Mouse (Mus musculus): ENCODE results near the gene Fam186b. TPM values are rescaled to one million over a fixed set of nuclear protein-coding genes. Genes with fewer than 3 reads are reported as not detected.
A peak's percentile ranks its signal among the peaks of the same experiment; 100 is the strongest.
"Not testable (repeated sequence)": the region's sequence is repeated elsewhere in the genome, so short reads cannot be mapped to it uniquely, and the experiment has no call there.

Fam186b gene
- polyA plus RNA-seq, 1 experiment from 2014 or later = not detected

DNA sequence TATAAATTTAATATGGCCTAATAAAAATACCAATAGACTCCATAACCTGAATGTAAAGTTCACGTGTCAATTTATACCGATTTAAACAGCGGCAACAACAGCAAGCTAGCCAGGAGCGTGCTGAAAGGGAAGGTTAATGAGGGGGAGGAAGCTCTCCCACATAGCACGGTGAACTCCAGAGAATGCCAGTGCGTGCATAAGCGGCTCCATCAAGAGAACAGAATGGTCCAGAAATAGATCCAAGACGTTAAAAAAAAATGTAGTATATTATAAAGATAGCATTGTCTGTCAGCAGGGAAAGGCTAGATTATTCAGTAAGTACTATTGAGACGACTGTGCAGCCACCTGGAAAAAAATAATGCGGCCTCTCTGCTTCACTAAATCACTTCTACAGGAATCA, 33.0 kb downstream of the Fam186b start:
- Histone ChIP-seq H3K9ac (ENCODE audit: low read depth, low read length) (no peak overlapping the region), H3K9me3 (ENCODE audit: control insufficient read depth) (no peaks in the 10 kb centered on the region), H3K4me3 (ENCODE audit: low read depth, low read length) (no peak overlapping the region), H3K36me3 (ENCODE audit: control insufficient read depth, insufficient read depth) (no peaks in the 10 kb centered on the region), H3K27ac (ENCODE audit: low read depth, low read length) (no peak overlapping the region), H3K4me2 (replicated peaks; ENCODE audit: low read depth) (no peak overlapping the region), H3K27me3 (replicated peaks; ENCODE audit: control insufficient read depth, insufficient read depth, low read length) (no peaks in the 10 kb centered on the region), H3K4me1 (replicated peaks; ENCODE audit: control insufficient read depth, insufficient read depth, low read length) (no peaks in the 10 kb centered on the region)
- no peak for TF ChIP-seq CTCF (IDR thresholded peaks at IDR 0.05; ENCODE audit: low read depth)
- WGBS = 46% methylated on average over 10 of the region's 10 CpGs
- ATAC-seq = no peak

DNA sequence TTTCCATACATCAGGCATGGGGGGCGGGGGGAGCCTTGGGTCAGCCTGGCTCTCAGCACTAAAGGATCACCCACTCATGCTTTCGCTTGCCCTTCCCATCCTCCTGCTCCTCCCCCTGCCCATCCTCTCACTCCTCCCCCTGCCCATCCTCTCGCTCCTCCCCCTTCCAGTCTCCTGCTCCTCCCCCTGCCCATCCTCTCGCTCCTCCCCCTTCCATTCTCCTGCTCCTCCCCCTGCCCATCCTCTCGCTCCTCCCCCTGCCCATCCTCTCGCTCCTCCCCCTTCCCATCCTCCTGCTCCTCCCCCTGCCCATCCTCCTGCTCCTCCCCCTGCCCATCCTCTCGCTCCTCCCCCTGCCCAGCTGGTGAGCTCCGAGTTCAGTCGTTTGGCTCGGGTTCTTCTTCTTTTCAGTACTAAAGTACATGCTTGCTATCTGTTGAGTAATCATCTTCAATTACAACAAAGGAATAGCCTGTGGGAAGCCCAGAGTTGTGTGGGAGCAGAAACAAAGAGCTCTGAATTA, 35.9 kb downstream of the Fam186b start:
- Histone ChIP-seq H3K27me3 (replicated peaks; ENCODE audit: control insufficient read depth, insufficient read depth, low read length) (no peaks in the 10 kb centered on the region), H3K27ac (ENCODE audit: low read depth, low read length) (peak overlapping the region; percentile 21; the same call in 1 of the 2 replicates), H3K4me1 (replicated peaks; ENCODE audit: control insufficient read depth, insufficient read depth, low read length) (0 out of 2 replicates have a peak, but pooled peaks cover under 1% of the 10 kb centered on the region), H3K9me3 (ENCODE audit: control insufficient read depth) (no peaks in the 10 kb centered on the region), H3K4me3 (ENCODE audit: low read depth, low read length) (peak overlapping the region; percentile 15; the same call in 1 of the 2 replicates), H3K36me3 (ENCODE audit: control insufficient read depth, insufficient read depth) (no peaks in the 10 kb centered on the region), H3K9ac (ENCODE audit: low read depth, low read length) (no peak overlapping the region), H3K4me2 (replicated peaks; ENCODE audit: low read depth) (peak overlapping the region; percentile 54)
- no peak for TF ChIP-seq CTCF (IDR thresholded peaks at IDR 0.05; ENCODE audit: low read depth)
- 2% methylated on average over 10 of the region's 10 CpGs for WGBS
- peak; percentile 50 for ATAC-seq

DNA sequence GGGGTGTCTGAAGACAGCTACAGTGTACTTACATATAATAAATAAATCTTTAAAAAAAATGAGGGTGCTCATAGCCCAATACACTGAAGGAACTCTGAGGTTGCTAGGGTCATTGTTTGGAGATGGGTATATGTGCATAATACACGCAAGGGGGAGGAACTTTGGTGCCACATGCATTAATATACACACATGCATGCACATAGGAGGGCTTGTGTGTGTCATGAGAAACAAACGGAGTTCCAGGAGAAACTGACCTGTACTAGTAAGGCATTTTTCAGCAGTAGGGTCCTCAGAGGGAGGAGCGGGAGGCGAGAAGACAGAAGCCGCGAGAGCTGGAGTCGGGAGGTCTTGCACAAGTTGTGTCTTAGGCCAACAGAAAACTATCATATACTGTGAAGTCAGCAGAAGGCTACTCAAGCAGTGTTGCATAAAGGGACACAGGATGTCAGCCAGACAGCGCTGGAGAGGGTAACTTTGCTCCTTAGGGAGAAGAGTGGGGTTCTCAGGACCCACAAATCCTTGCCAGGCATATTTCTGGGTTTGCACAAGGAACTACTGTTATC, 36.4 kb downstream of the Fam186b start:
- Histone ChIP-seq H3K9ac (ENCODE audit: low read depth, low read length) (no peak overlapping the region), H3K4me1 (replicated peaks; ENCODE audit: control insufficient read depth, insufficient read depth, low read length) (0 out of 2 replicates have a peak, but pooled peaks cover 4% of the 10 kb centered on the region), H3K36me3 (ENCODE audit: control insufficient read depth, insufficient read depth) (no peaks in the 10 kb centered on the region), H3K9me3 (ENCODE audit: control insufficient read depth) (no peaks in the 10 kb centered on the region), H3K27ac (ENCODE audit: low read depth, low read length) (no peak overlapping the region), H3K4me3 (ENCODE audit: low read depth, low read length) (no peak overlapping the region), H3K4me2 (replicated peaks; ENCODE audit: low read depth) (peak overlapping the region; percentile 50), H3K27me3 (replicated peaks; ENCODE audit: control insufficient read depth, insufficient read depth, low read length) (no peaks in the 10 kb centered on the region)
- peak; percentile 37; the same call in 1 of the 2 replicates for ATAC-seq
- TF ChIP-seq CTCF (IDR thresholded peaks at IDR 0.05; ENCODE audit: low read depth) = no peak
- 53% methylated on average over 8 of the region's 8 CpGs for WGBS

DNA sequence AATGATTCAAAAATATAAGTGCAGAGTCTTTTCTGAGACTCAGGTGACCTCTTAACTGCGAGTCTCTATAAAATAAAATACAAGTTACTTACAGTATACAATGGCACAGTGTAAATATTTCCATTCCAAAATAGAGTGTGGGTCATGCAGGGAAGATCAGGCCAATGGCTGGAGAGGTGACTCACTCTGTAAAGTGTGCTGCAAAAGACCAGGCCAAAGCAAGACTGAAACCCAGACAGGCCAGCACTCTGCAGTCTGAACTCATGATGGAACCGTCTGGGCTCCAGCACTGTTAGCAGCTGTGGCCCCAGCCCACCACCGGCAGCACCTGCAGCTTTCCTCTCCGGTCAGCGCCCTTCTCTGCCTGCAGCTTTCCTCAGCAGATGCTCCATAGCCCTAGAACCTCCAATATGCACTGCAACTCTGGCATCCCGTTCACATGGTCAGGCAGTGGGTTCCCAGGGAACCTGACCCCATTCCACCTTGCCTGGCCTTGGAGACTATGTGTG, 40.4 kb downstream of the Fam186b start:
- no peaks in the 10 kb centered on the region for H3K36me3 ChIP-seq (ENCODE audit: control insufficient read depth, insufficient read depth)
- no peak overlapping the region for H3K4me2 ChIP-seq (replicated peaks; ENCODE audit: low read depth)
- 85% methylated on average over 6 of the region's 6 CpGs for WGBS
- no peak for ATAC-seq
- H3K27me3 ChIP-seq (replicated peaks; ENCODE audit: control insufficient read depth, insufficient read depth, low read length) = no peaks in the 10 kb centered on the region
- TF ChIP-seq CTCF (IDR thresholded peaks at IDR 0.05; ENCODE audit: low read depth) = no peak
- no peaks in the 10 kb centered on the region for H3K9me3 ChIP-seq (ENCODE audit: control insufficient read depth)
- no peak overlapping the region for H3K9ac ChIP-seq (ENCODE audit: low read depth, low read length)
- 0 out of 2 replicates have a peak, but pooled peaks cover 7% of the 10 kb centered on the region for H3K4me1 ChIP-seq (replicated peaks; ENCODE audit: control insufficient read depth, insufficient read depth, low read length)
- no peak overlapping the region for H3K27ac ChIP-seq (ENCODE audit: low read depth, low read length)
- H3K4me3 ChIP-seq (ENCODE audit: low read depth, low read length) = no peak overlapping the region

DNA sequence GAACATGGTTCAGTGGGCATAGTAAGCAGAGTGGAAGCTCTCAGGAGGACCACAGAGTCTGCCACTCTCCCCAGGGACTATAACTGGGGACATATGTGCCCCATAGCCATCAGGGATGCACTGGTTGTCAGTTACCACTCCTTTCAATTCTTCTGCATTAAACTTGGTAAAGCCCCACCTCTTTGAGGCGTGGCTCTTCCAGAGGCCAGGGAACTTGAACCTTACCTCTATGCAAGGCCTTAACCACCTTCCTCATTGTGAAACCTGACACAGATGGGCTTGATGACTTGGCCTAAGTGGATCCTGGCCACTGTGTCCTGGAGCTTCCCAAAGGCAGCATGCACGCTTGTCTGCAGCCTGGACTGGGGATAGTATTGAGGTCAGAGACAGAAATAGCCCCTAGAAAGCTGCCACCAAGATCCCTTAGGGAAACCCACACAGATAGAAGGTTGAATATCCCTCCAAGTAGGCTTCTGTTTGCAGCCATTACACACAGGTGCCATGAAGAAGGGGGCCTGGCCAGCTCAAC, 41.1 kb downstream of the Fam186b start:
- Histone ChIP-seq H3K4me1 (replicated peaks; ENCODE audit: control insufficient read depth, insufficient read depth, low read length) (0 out of 2 replicates have a peak, but pooled peaks cover 7% of the 10 kb centered on the region), H3K4me2 (replicated peaks; ENCODE audit: low read depth) (no peak overlapping the region), H3K36me3 (ENCODE audit: control insufficient read depth, insufficient read depth) (peaks cover 2% of the 10 kb centered on the region; the same call in 1 of the 2 replicates), H3K27ac (ENCODE audit: low read depth, low read length) (no peak overlapping the region; the same call in 1 of the 2 replicates), H3K9me3 (ENCODE audit: control insufficient read depth) (no peaks in the 10 kb centered on the region), H3K9ac (ENCODE audit: low read depth, low read length) (no peak overlapping the region), H3K27me3 (replicated peaks; ENCODE audit: control insufficient read depth, insufficient read depth, low read length) (no peaks in the 10 kb centered on the region), H3K4me3 (ENCODE audit: low read depth, low read length) (no peak overlapping the region)
- no peak for ATAC-seq
- TF ChIP-seq CTCF (IDR thresholded peaks at IDR 0.05; ENCODE audit: low read depth) = no peak
- 56% methylated on average over 2 of the region's 2 CpGs for WGBS

DNA sequence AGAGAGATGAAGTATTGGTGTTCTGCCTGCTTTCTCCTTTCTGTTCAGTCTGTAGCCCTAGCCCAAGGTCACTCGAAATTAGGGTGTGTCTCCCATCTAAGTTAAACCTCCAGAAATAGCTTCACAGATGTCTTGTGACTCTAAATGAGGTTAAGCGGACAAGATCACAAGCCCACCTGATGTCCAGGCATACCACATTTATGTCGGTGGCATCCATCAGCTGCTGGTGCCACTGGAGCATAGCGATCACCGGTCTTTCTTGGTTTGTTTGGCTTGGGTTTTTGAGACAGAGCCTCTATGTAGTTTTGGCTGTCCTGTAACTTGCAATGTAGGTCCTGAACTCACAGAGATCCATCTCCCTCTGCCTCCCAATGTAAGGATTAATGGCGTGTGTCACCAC, 41.9 kb downstream of the Fam186b start:
- Histone ChIP-seq H3K36me3 (ENCODE audit: control insufficient read depth, insufficient read depth) (peaks cover 9% of the 10 kb centered on the region; the same call in 1 of the 2 replicates), H3K27me3 (replicated peaks; ENCODE audit: control insufficient read depth, insufficient read depth, low read length) (no peaks in the 10 kb centered on the region), H3K4me2 (replicated peaks; ENCODE audit: low read depth) (no peak overlapping the region), H3K27ac (ENCODE audit: low read depth, low read length) (no peak overlapping the region), H3K9me3 (ENCODE audit: control insufficient read depth) (no peaks in the 10 kb centered on the region), H3K4me3 (ENCODE audit: low read depth, low read length) (no peak overlapping the region), H3K9ac (ENCODE audit: low read depth, low read length) (no peak overlapping the region), H3K4me1 (replicated peaks; ENCODE audit: control insufficient read depth, insufficient read depth, low read length) (0 out of 2 replicates have a peak, but pooled peaks cover 7% of the 10 kb centered on the region)
- no peak for ATAC-seq
- 92% methylated on average over 6 of the region's 6 CpGs for WGBS
- no peak for TF ChIP-seq CTCF (IDR thresholded peaks at IDR 0.05; ENCODE audit: low read depth)

DNA sequence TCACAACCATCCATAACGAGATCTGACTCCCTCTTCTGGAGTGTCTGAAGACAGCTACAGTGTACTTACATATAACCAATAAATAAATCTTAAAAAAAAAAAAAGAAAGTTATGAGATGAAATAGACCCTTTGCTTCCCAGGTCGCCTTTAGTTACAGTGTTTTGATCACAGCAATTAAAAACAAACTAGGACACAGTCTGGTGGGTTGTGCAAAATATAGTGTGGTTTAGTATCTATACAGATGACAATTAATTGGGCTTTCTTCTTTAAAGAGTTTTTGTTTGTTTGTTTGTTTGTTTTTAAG, 42.6 kb downstream of the Fam186b start:
- Histone ChIP-seq H3K27ac (ENCODE audit: low read depth, low read length) (peak overlapping the region; percentile 93), H3K4me2 (replicated peaks; ENCODE audit: low read depth) (peak overlapping the region; percentile 80; the same call in 1 of the 2 replicates), H3K36me3 (ENCODE audit: control insufficient read depth, insufficient read depth) (peaks cover 14% of the 10 kb centered on the region)
- ATAC-seq; H3K27me3 ChIP-seq (replicated peaks; ENCODE audit: control insufficient read depth, insufficient read depth, low read length); H3K4me3 ChIP-seq (ENCODE audit: low read depth, low read length); H3K9me3 ChIP-seq (ENCODE audit: control insufficient read depth); H3K4me1 ChIP-seq (replicated peaks; ENCODE audit: control insufficient read depth, insufficient read depth, low read length); H3K9ac ChIP-seq (ENCODE audit: low read depth, low read length): not testable (repeated sequence)
- WGBS = 76% methylated on average over 1 of the region's 2 CpGs

Data from intestine, postnatal 0 days (tissue).